Mouse (Mus musculus): ENCODE measurements around the gene Lrrc15.

The Lrrc15 gene

GRCm38 (mm10) chr16:30282844-30283495, at the start of gene Lrrc15:
Gene Lrrc15, minus strand, starts transcription at chr16:30283256.
- DNase-seq (ENCODE audit: low read depth): no peak

GRCm38 (mm10) chr16:30314236-30314635, 31.2 kb upstream of the Lrrc15 start:
- DNase-seq (ENCODE audit: low read depth): peak; percentile 60

- no peak for DNase-seq (ENCODE audit: low read depth)
Measured at GRCm38 (mm10) chr16:30310647-30311046, 27.6 kb upstream of the Lrrc15 start, which contains the start of gene Gp5. Gene Gp5, minus strand, starts transcription at chr16:30310779.

GRCm38 (mm10) chr16:30310171-30310515, 27.1 kb upstream of the Lrrc15 start:
- DNase-seq (ENCODE audit: low read depth): no peak

- peak; percentile 50 for DNase-seq (ENCODE audit: low read depth)
Measured at GRCm38 (mm10) chr16:30309395-30310170, 26.5 kb upstream of the Lrrc15 start.

- DNase-seq (ENCODE audit: low read depth): peak; percentile 70
Measured at GRCm38 (mm10) chr16:30308616-30309394, 25.7 kb upstream of the Lrrc15 start.

- no peak for DNase-seq (ENCODE audit: low read depth)
Measured at GRCm38 (mm10) chr16:30307961-30308615, 25.0 kb upstream of the Lrrc15 start.

- no peak for DNase-seq (ENCODE audit: low read depth)
Measured at GRCm38 (mm10) chr16:30307306-30307705, 24.2 kb upstream of the Lrrc15 start.

GRCm38 (mm10) chr16:30306102-30306501, 23.0 kb upstream of the Lrrc15 start:
- DNase-seq (ENCODE audit: low read depth): no peak

GRCm38 (mm10) chr16:30304236-30304635, 21.2 kb upstream of the Lrrc15 start:
- no peak for DNase-seq (ENCODE audit: low read depth)

- DNase-seq (ENCODE audit: low read depth): no peak
Measured at GRCm38 (mm10) chr16:30303411-30303810, 20.4 kb upstream of the Lrrc15 start.

- DNase-seq (ENCODE audit: low read depth): no peak
Measured at GRCm38 (mm10) chr16:30302686-30303085, 19.6 kb upstream of the Lrrc15 start.

- DNase-seq (ENCODE audit: low read depth): no peak
Measured at GRCm38 (mm10) chr16:30299711-30300277, 16.7 kb upstream of the Lrrc15 start.

- DNase-seq (ENCODE audit: low read depth): no peak
Measured at GRCm38 (mm10) chr16:30297450-30297849, 14.4 kb upstream of the Lrrc15 start.

GRCm38 (mm10) chr16:30296601-30297275, 13.7 kb upstream of the Lrrc15 start:
- DNase-seq (ENCODE audit: low read depth): no peak

GRCm38 (mm10) chr16:30295106-30295505, 12.1 kb upstream of the Lrrc15 start:
- no peak for DNase-seq (ENCODE audit: low read depth)

GRCm38 (mm10) chr16:30290436-30290835, 7.4 kb upstream of the Lrrc15 start:
- DNase-seq (ENCODE audit: low read depth): no peak

GRCm38 (mm10) chr16:30285701-30286100, 2.6 kb upstream of the Lrrc15 start:
- no peak for DNase-seq (ENCODE audit: low read depth)

- DNase-seq (ENCODE audit: low read depth): peak; percentile 53
Measured at GRCm38 (mm10) chr16:30283743-30284337, 784 bp upstream of the Lrrc15 start.

- no peak for DNase-seq (ENCODE audit: low read depth)
Measured at GRCm38 (mm10) chr16:30280676-30281297, 2.3 kb downstream of the Lrrc15 start.
